Mouse (Mus musculus) CH12.LX (cell line): ENCODE results near the gene 1700086D15Rik. TPM values are rescaled to one million over a fixed set of nuclear protein-coding genes. Genes with fewer than 3 reads are reported as not detected.

Source experiments
- DNase-seq: peaks from one replicate; pipeline ENCODE4 v3.0.0-alpha.2; 2013; ENCODE audit errors: extremely low read depth
- H3K27ac ChIP-seq: 2 replicates; pipeline ENCODE4 v1.5.1; 2012; ENCODE audit warnings: low read depth, mild to moderate bottlenecking, control low read depth, moderate library complexity; ENCODE audit not compliant: insufficient read depth
- H3K27me3 ChIP-seq: replicated peaks from 2 replicates; pipeline ENCODE3; 2012; ENCODE audit warnings: inconsistent platforms
- H3K36me3 ChIP-seq, 2 experiments: replicated peaks in 1 of 2; 2 replicates each; pipeline versions ENCODE3 to v1.6.1; 2012; ENCODE audit warnings: inconsistent platforms in 1 of 2, low read length in 1 of 2, mild to moderate bottlenecking in 1 of 2, mixed read lengths in 1 of 2, moderate library complexity in 1 of 2; ENCODE audit not compliant: control insufficient read depth in 1 of 2, insufficient read depth in 1 of 2
- H3K4me1 ChIP-seq, 2 experiments: 2 replicates each; pipeline ENCODE4 v1.6.1; 2012; ENCODE audit warnings: inconsistent platforms in 1 of 2, moderate library complexity in 1 of 2; ENCODE audit not compliant: insufficient read depth in 2 of 2, control insufficient read depth in 1 of 2
- H3K4me2 ChIP-seq: 2 replicates; pipeline ENCODE4 v1.6.1; 2012; ENCODE audit warnings: low read depth, mild to moderate bottlenecking, control low read depth; ENCODE audit not compliant: poor library complexity, insufficient read depth, severe bottlenecking
- H3K4me3 ChIP-seq, 3 experiments: fragments of 150-350 bp in 1 of 3; sonication (generic) in 1 of 3; replicated peaks in 1 of 3; 2 replicates each; pipeline versions ENCODE3 to v1.5.1; 2011 to 2012; ENCODE audit warnings: low read depth in 2 of 3, low read length in 2 of 3, mild to moderate bottlenecking in 2 of 3, moderate library complexity in 2 of 3, control low read depth in 1 of 3, improper control_type of control experiment in 1 of 3, inconsistent platforms in 1 of 3, mixed read lengths in 1 of 3; ENCODE audit not compliant: poor library complexity in 1 of 3
- H3K79me2 ChIP-seq: replicated peaks from 2 replicates; pipeline ENCODE4 v1.6.1; 2012; ENCODE audit warnings: mild to moderate bottlenecking, moderate library complexity; ENCODE audit not compliant: control insufficient read depth, poor library complexity, insufficient read depth, severe bottlenecking; ENCODE audit errors: extremely low read depth
- H3K9ac ChIP-seq: 2 replicates; pipeline ENCODE4 v1.6.1; 2012; ENCODE audit warnings: low read depth, mild to moderate bottlenecking, control low read depth, moderate library complexity; ENCODE audit not compliant: insufficient read depth
- H3K9me3 ChIP-seq: replicated peaks from 2 replicates; pipeline ENCODE3; 2012; ENCODE audit warnings: low read length, inconsistent platforms, mixed read lengths
- CHD1 ChIP-seq: IDR thresholded peaks from 2 replicates; pipeline ENCODE4 v1.6.1; 2012; ENCODE audit warnings: low read depth, low read length, improper control_type of control experiment, inconsistent platforms
- CTCF ChIP-seq, 2 experiments: IDR thresholded peaks in 1 of 2; conservative IDR thresholded peaks in 1 of 2; 2 replicates each; pipeline ENCODE4 v1.5.1; 2011 to 2012; ENCODE audit warnings: low read depth in 2 of 2, low read length in 2 of 2, improper control_type of control experiment in 1 of 2, inconsistent platforms in 1 of 2, mild to moderate bottlenecking in 1 of 2, moderate library complexity in 1 of 2
- EP300 ChIP-seq: IDR thresholded peaks from 2 replicates; pipeline ENCODE4 v1.6.1; 2011; ENCODE audit warnings: low read length, improper control_type of control experiment
- GABPA ChIP-seq: IDR thresholded peaks from 2 replicates; pipeline ENCODE4 v1.6.1; 2012; ENCODE audit warnings: low read depth, low read length, improper control_type of control experiment, inconsistent platforms; ENCODE audit not compliant: insufficient replicate concordance
- JUN ChIP-seq: IDR thresholded peaks from 2 replicates; pipeline ENCODE4 v1.6.1; 2011; ENCODE audit warnings: low read depth, mild to moderate bottlenecking, low read length, improper control_type of control experiment, moderate library complexity; ENCODE audit not compliant: insufficient read depth
- KAT2A ChIP-seq: IDR thresholded peaks from 2 replicates; pipeline ENCODE4 v1.6.1; 2012; ENCODE audit warnings: low read length, improper control_type of control experiment, inconsistent platforms; ENCODE audit not compliant: insufficient replicate concordance
- MAFK ChIP-seq: IDR thresholded peaks from 2 replicates; pipeline ENCODE4 v1.6.1; 2011; ENCODE audit warnings: low read length, improper control_type of control experiment; ENCODE audit not compliant: insufficient replicate concordance
- MAX ChIP-seq: IDR thresholded peaks from 2 replicates; pipeline ENCODE4 v1.6.1; 2011; ENCODE audit warnings: low read length, improper control_type of control experiment
- MXI1 ChIP-seq: IDR thresholded peaks from 2 replicates; pipeline ENCODE4 v1.6.1; 2011; ENCODE audit warnings: mild to moderate bottlenecking, low read depth, low read length, improper control_type of control experiment
- PAX5 ChIP-seq: IDR thresholded peaks from 2 replicates; pipeline ENCODE4 v1.6.1; 2012; ENCODE audit warnings: low read length, inconsistent platforms, mixed read lengths
- POLR2AphosphoS2 ChIP-seq: IDR thresholded peaks from 2 replicates; pipeline ENCODE4 v1.6.1; 2011; ENCODE audit warnings: low read depth, low read length, improper control_type of control experiment
- RAD21 ChIP-seq: IDR thresholded peaks from 2 replicates; pipeline ENCODE4 v1.6.1; 2011; ENCODE audit warnings: low read depth, mild to moderate bottlenecking, low read length, improper control_type of control experiment, moderate library complexity
- SIN3A ChIP-seq: IDR thresholded peaks from 2 replicates; pipeline ENCODE4 v1.6.1; 2012; ENCODE audit warnings: low read length, improper control_type of control experiment, inconsistent platforms
- TBP ChIP-seq: conservative IDR thresholded peaks from 2 replicates; pipeline ENCODE4 v1.6.1; 2011; ENCODE audit warnings: low read depth, low read length, improper control_type of control experiment
- USF2 ChIP-seq: conservative IDR thresholded peaks from 2 replicates; pipeline ENCODE4 v1.6.1; 2011; ENCODE audit warnings: low read depth, low read length, improper control_type of control experiment
- dilution Hi-C: fragments of 300-500 bp; cut with MboI; formaldehyde crosslinking; loops from 2 replicates; pipeline ENCODE4 v1.14.3; 2020; ENCODE audit warnings: low sequenced_read_pairs; ENCODE audit not compliant: extremely low pct_unique_long_range_greater_than_20kb, extremely low pct_ligation_motif_present
- in situ Hi-C: fragments of 300-500 bp; cut with MboI; formaldehyde crosslinking; loops from 3 replicates; pipeline ENCODE4 v1.14.3; 2019; ENCODE audit warnings: low sequenced_read_pairs, low pct_ligation_motif_present, low pct_unique_long_range_greater_than_20kb, mixed read lengths
- polyA plus RNA-seq: library from polyadenylated mRNA; unstranded; fragments of >175 nt; gene quantifications from 2 replicates; pipeline ENCODE4 v1.2.1, GENCODE M21; 2012; ENCODE audit warnings: low read depth; ENCODE audit not compliant: insufficient read length
- total RNA-seq, 2 experiments: library from RNA; depleted of rRNA; stranded (reverse); fragments of 300-350 nt in 1 of 2; fragments of >200 nt in 1 of 2; gene quantifications; 2 replicates each; pipeline ENCODE4 v1.2.3; 2012 to 2014

The 1700086D15Rik gene
- total and polyA plus RNA-seq, 3 experiments = not detected

- Histone ChIP-seq H3K27me3 (no peaks in the 10 kb centered on the region), H3K79me2 (no peaks in the 10 kb centered on the region), H3K27ac (no peak overlapping the region), H3K9ac (no peak overlapping the region), H3K4me2 (no peak overlapping the region), H3K36me3 (no peaks in the 10 kb centered on the region), H3K9me3 (no peaks in the 10 kb centered on the region), H3K4me3 (no peak overlapping the region), H3K4me1 (no peaks in the 10 kb centered on the region)
- in situ Hi-C loops (no loop called here), dilution Hi-C loops (no loop called here)
- DNase-seq = no peak
- TF ChIP-seq SIN3A = no peak
- no peak for TF ChIP-seq JUN
- no peak for TF ChIP-seq EP300
- no peak for TF ChIP-seq CHD1
- TF ChIP-seq MAX = no peak
- TF ChIP-seq POLR2AphosphoS2 = no peak
- no peak for TF ChIP-seq MAFK
- TF ChIP-seq CTCF (conservative IDR thresholded peaks at IDR 0.05 in 1 of 2, IDR thresholded peaks at IDR 0.05 in 1 of 2; ENCODE audit: low read depth in 2 of 2, low read length in 2 of 2) = no peak
- no peak for TF ChIP-seq USF2
- no peak for TF ChIP-seq RAD21
- TF ChIP-seq GABPA = no peak
- no peak for TF ChIP-seq PAX5
- TF ChIP-seq MXI1 = no peak
- no peak for TF ChIP-seq TBP
- no peak for TF ChIP-seq KAT2A
Observed at GRCm38 (mm10) chr11:65104076-65104475, 55.6 kb downstream of the 1700086D15Rik start.

Other genes starting within 250 kb of the 1700086D15Rik start
- 66.8 and 83.6 TPM in 2 replicates for gene Elac2, start 180.9 kb downstream of the 1700086D15Rik start, total RNA-seq (2012; rRNA removed)
- 73.2 and 74.1 TPM in 2 replicates for gene Elac2, start 180.9 kb downstream of the 1700086D15Rik start, total RNA-seq (2014; rRNA removed)
- gene Elac2, start 180.9 kb downstream of the 1700086D15Rik start, polyA plus RNA-seq = 88.2 and 95.8 TPM in 2 replicates
- 0.04 TPM in 1 of 2 replicates, not detected in the other for gene Arhgap44, start 3.1 kb upstream of the 1700086D15Rik start, total RNA-seq (2012; rRNA removed)
- gene Arhgap44, start 3.1 kb upstream of the 1700086D15Rik start, total RNA-seq (2014; rRNA removed) = not detected in 2 replicates
- gene Arhgap44, start 3.1 kb upstream of the 1700086D15Rik start, polyA plus RNA-seq = 0.07 TPM in 1 of 2 replicates, not detected in the other
- not detected in 2 replicates for gene Myocd, start 110.1 kb upstream of the 1700086D15Rik start, total RNA-seq (2012; rRNA removed)
- gene Myocd, start 110.1 kb upstream of the 1700086D15Rik start, total RNA-seq (2014; rRNA removed) = not detected in 2 replicates
- gene Myocd, start 110.1 kb upstream of the 1700086D15Rik start, polyA plus RNA-seq = not detected in 2 replicates